Mouse (Mus musculus): Measurements from ENCODE around the gene Eva1a. TPM values are rescaled to one million over a fixed set of nuclear protein-coding genes. Genes with fewer than 3 reads are reported as not detected.

Gene Eva1a
- total and polyA plus RNA-seq, 2 experiments, result 87.4 to 97.7 TPM

- Histone ChIP-seq H3K4me1 (ENCODE audit: control insufficient read depth, insufficient read depth, low read length) (no peaks in the 10 kb centered on the region), H3K4me3 (ENCODE audit: insufficient read depth, low read depth, low read length) (no peak overlapping the region), H3K27ac (replicated peaks; ENCODE audit: insufficient read depth, low read depth, low read length) (no peak overlapping the region), H3K9ac (ENCODE audit: low read depth, low read length) (no peak overlapping the region), H3K27me3 (ENCODE audit: control insufficient read depth, insufficient read depth, low read length) (no peaks in the 10 kb centered on the region), H3K36me3 (ENCODE audit: control insufficient read depth, insufficient read depth, low read length) (no peaks in the 10 kb centered on the region), H3K79me2 (ENCODE audit: control insufficient read depth, insufficient read depth, low read length) (no peaks in the 10 kb centered on the region)
- WGBS, result 78% methylated on average over 9 of the region's 9 CpGs
- no peak for DNase-seq (ENCODE audit: extremely low read depth, low read depth, low spot score)
- TF ChIP-seq POLR2A (IDR thresholded peaks at IDR 0.05; ENCODE audit: extremely low read depth, insufficient read depth, low read length) (no peak), CTCF (IDR thresholded peaks at IDR 0.05; ENCODE audit: low read depth, low read length) (no peak)
These were observed 87.0 kb downstream of the Eva1a start for GRCm38 (mm10) chr6:82127827-82128226.

- Histone ChIP-seq H3K36me3 (ENCODE audit: control insufficient read depth, insufficient read depth, low read length) (no peaks in the 10 kb centered on the region), H3K27me3 (ENCODE audit: control insufficient read depth, insufficient read depth, low read length) (no peaks in the 10 kb centered on the region), H3K27ac (replicated peaks; ENCODE audit: insufficient read depth, low read depth, low read length) (no peak overlapping the region), H3K9ac (ENCODE audit: low read depth, low read length) (no peak overlapping the region), H3K79me2 (ENCODE audit: control insufficient read depth, insufficient read depth, low read length) (no peaks in the 10 kb centered on the region), H3K4me3 (ENCODE audit: insufficient read depth, low read depth, low read length) (no peak overlapping the region), H3K4me1 (ENCODE audit: control insufficient read depth, insufficient read depth, low read length) (no peaks in the 10 kb centered on the region)
- TF ChIP-seq CTCF (IDR thresholded peaks at IDR 0.05; ENCODE audit: low read depth, low read length) (no peak), POLR2A (IDR thresholded peaks at IDR 0.05; ENCODE audit: extremely low read depth, insufficient read depth, low read length) (no peak)
- WGBS, result 77% methylated on average over 9 of the region's 9 CpGs
- no peak for DNase-seq (ENCODE audit: extremely low read depth, low read depth, low spot score)
These were observed 88.9 kb downstream of the Eva1a start for GRCm38 (mm10) chr6:82129630-82130217.

- DNase-seq (ENCODE audit: extremely low read depth, low read depth, low spot score), result peak; percentile 16
- H3K4me3 ChIP-seq (ENCODE audit: insufficient read depth, low read depth, low read length), result no peak overlapping the region
- H3K36me3 ChIP-seq (ENCODE audit: control insufficient read depth, insufficient read depth, low read length), result no peaks in the 10 kb centered on the region
- H3K79me2 ChIP-seq (ENCODE audit: control insufficient read depth, insufficient read depth, low read length), result no peaks in the 10 kb centered on the region
- 63% methylated on average over 13 of the region's 13 CpGs for WGBS
- no peak overlapping the region for H3K9ac ChIP-seq (ENCODE audit: low read depth, low read length)
- no peak overlapping the region for H3K27ac ChIP-seq (replicated peaks; ENCODE audit: insufficient read depth, low read depth, low read length)
- no peak for TF ChIP-seq POLR2A (IDR thresholded peaks at IDR 0.05; ENCODE audit: extremely low read depth, insufficient read depth, low read length)
- no peak for TF ChIP-seq CTCF (IDR thresholded peaks at IDR 0.05; ENCODE audit: low read depth, low read length)
- H3K27me3 ChIP-seq (ENCODE audit: control insufficient read depth, insufficient read depth, low read length), result no peaks in the 10 kb centered on the region
- no peaks in the 10 kb centered on the region for H3K4me1 ChIP-seq (ENCODE audit: control insufficient read depth, insufficient read depth, low read length)
These were observed 92.2 kb downstream of the Eva1a start for GRCm38 (mm10) chr6:82132876-82133591.

GRCm38 (mm10) chr6:82133592-82133978 lies 92.7 kb downstream of the Eva1a start:
- no peaks in the 10 kb centered on the region for H3K4me1 ChIP-seq (ENCODE audit: control insufficient read depth, insufficient read depth, low read length)
- H3K27ac ChIP-seq (replicated peaks; ENCODE audit: insufficient read depth, low read depth, low read length), result no peak overlapping the region
- no peaks in the 10 kb centered on the region for H3K79me2 ChIP-seq (ENCODE audit: control insufficient read depth, insufficient read depth, low read length)
- no peak for TF ChIP-seq POLR2A (IDR thresholded peaks at IDR 0.05; ENCODE audit: extremely low read depth, insufficient read depth, low read length)
- no peak for TF ChIP-seq CTCF (IDR thresholded peaks at IDR 0.05; ENCODE audit: low read depth, low read length)
- WGBS, result 91% methylated on average over 7 of the region's 7 CpGs
- no peak for DNase-seq (ENCODE audit: extremely low read depth, low read depth, low spot score)
- H3K27me3 ChIP-seq (ENCODE audit: control insufficient read depth, insufficient read depth, low read length), result no peaks in the 10 kb centered on the region
- H3K9ac ChIP-seq (ENCODE audit: low read depth, low read length), result no peak overlapping the region
- H3K4me3 ChIP-seq (ENCODE audit: insufficient read depth, low read depth, low read length), result no peak overlapping the region
- no peaks in the 10 kb centered on the region for H3K36me3 ChIP-seq (ENCODE audit: control insufficient read depth, insufficient read depth, low read length)

GRCm38 (mm10) chr6:82135959-82136712 lies 95.3 kb downstream of the Eva1a start:
- Histone ChIP-seq H3K36me3 (ENCODE audit: control insufficient read depth, insufficient read depth, low read length) (no peaks in the 10 kb centered on the region), H3K79me2 (ENCODE audit: control insufficient read depth, insufficient read depth, low read length) (no peaks in the 10 kb centered on the region), H3K27me3 (ENCODE audit: control insufficient read depth, insufficient read depth, low read length) (no peaks in the 10 kb centered on the region), H3K4me3 (ENCODE audit: insufficient read depth, low read depth, low read length) (no peak overlapping the region), H3K27ac (replicated peaks; ENCODE audit: insufficient read depth, low read depth, low read length) (no peak overlapping the region), H3K9ac (ENCODE audit: low read depth, low read length) (no peak overlapping the region), H3K4me1 (ENCODE audit: control insufficient read depth, insufficient read depth, low read length) (no peaks in the 10 kb centered on the region)
- no peak for DNase-seq (ENCODE audit: extremely low read depth, low read depth, low spot score)
- no peak for TF ChIP-seq POLR2A (IDR thresholded peaks at IDR 0.05; ENCODE audit: extremely low read depth, insufficient read depth, low read length)
- no peak for TF ChIP-seq CTCF (IDR thresholded peaks at IDR 0.05; ENCODE audit: low read depth, low read length)
- 83% methylated on average over 13 of the region's 13 CpGs for WGBS

Other genes with a start within 250 kb of the Eva1a start
- 5.6 and 7.3 TPM in 2 replicates for gene Gcfc2, start 117.4 kb upstream of the Eva1a start, total RNA-seq (2014; rRNA removed)
- gene Gcfc2, start 117.4 kb upstream of the Eva1a start, polyA plus RNA-seq (2012; rRNA removed), result 1.3 and 2.3 TPM in 2 replicates
- gene Mrpl19, start 75.1 kb upstream of the Eva1a start, total RNA-seq (2014; rRNA removed), result 3.6 and 3.7 TPM in 2 replicates
- 2.4 and 2.8 TPM in 2 replicates for gene Mrpl19, start 75.1 kb upstream of the Eva1a start, polyA plus RNA-seq (2012; rRNA removed)